Mouse (Mus musculus): ENCODE measurements around the gene Crocc. TPM values are rescaled to one million over a fixed set of nuclear protein-coding genes. Genes with fewer than 3 reads are reported as not detected.
A peak's percentile ranks its signal among the peaks of the same experiment; 100 is the strongest.

Gene Crocc
- polyA plus RNA-seq, 1 experiment from 2014 or later: 5.4 TPM

DNA sequence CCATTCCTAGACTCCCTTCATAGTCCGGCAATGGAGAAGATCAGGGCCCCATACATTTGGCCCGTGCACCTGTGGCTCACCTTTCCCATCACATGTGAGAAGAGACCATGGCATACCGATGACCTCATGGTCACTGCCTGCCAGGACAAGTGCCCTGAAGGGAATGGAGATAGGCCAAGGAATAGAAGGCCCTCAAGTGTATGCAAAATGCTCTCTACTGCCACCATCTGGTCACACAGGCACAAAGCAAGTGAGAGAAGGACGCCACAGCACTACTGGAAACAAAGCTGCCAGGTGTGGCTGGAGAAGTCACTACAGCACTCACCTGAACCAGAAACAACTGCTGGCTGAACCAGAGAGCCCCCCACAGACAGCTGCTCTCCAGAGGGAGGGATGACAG is 9.4 kb upstream of the Crocc start:
- Histone ChIP-seq H3K36me3 (replicated peaks; ENCODE audit: control insufficient read depth, insufficient read depth) (peaks cover 91% of the 10 kb centered on the region), H3K27me3 (ENCODE audit: control insufficient read depth, insufficient read depth, low read length) (no peaks in the 10 kb centered on the region), H3K4me3 (replicated peaks; ENCODE audit: low read length) (no peak overlapping the region), H3K4me1 (replicated peaks; ENCODE audit: control insufficient read depth, insufficient read depth, low read length) (peaks cover 3% of the 10 kb centered on the region; the same call in 1 of the 2 replicates), H3K4me2 (replicated peaks) (no peak overlapping the region), H3K9me3 (ENCODE audit: control insufficient read depth, low read length) (no peaks in the 10 kb centered on the region), H3K9ac (no peak overlapping the region; the same call in 1 of the 2 replicates), H3K27ac (no peak overlapping the region)
- no peak for ATAC-seq (ENCODE audit: low FRiP score)
- 57% methylated on average over 4 of the region's 4 CpGs for WGBS
- DNase-seq (ENCODE audit: low spot score): peak; percentile 75

DNA sequence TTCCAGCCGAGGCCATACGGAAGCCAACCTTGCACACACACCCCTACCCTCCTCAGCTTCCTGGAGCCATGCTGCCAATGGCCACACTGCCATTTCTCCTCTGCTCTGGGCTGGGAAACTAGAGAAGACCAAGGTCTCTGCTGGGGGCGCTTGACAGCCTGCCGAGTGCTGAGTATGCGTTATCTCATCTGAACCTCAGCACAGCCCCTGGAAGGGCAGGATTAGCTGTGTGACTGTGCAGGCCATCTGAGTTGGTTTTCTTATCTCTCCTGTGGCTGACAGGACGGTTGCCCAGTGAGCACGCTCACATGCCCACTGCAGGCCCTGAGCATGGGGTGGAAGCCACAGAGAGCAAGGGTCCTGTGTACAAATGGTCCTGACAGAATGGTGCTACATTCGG is 8.3 kb upstream of the Crocc start:
- H3K4me3 ChIP-seq (replicated peaks; ENCODE audit: low read length): no peak overlapping the region
- DNase-seq (ENCODE audit: low spot score) (no peak), ATAC-seq (ENCODE audit: low FRiP score) (no peak)
- H3K9ac ChIP-seq: no peak overlapping the region
- no peaks in the 10 kb centered on the region for H3K27me3 ChIP-seq (ENCODE audit: control insufficient read depth, insufficient read depth, low read length)
- no peak overlapping the region for H3K27ac ChIP-seq
- no peaks in the 10 kb centered on the region for H3K9me3 ChIP-seq (ENCODE audit: control insufficient read depth, low read length)
- H3K36me3 ChIP-seq (replicated peaks; ENCODE audit: control insufficient read depth, insufficient read depth): peaks cover 82% of the 10 kb centered on the region
- H3K4me1 ChIP-seq (replicated peaks; ENCODE audit: control insufficient read depth, insufficient read depth, low read length): peaks cover 3% of the 10 kb centered on the region; the same call in 1 of the 2 replicates
- no peak overlapping the region for H3K4me2 ChIP-seq (replicated peaks)
- WGBS: 95% methylated on average over 8 of the region's 8 CpGs

DNA sequence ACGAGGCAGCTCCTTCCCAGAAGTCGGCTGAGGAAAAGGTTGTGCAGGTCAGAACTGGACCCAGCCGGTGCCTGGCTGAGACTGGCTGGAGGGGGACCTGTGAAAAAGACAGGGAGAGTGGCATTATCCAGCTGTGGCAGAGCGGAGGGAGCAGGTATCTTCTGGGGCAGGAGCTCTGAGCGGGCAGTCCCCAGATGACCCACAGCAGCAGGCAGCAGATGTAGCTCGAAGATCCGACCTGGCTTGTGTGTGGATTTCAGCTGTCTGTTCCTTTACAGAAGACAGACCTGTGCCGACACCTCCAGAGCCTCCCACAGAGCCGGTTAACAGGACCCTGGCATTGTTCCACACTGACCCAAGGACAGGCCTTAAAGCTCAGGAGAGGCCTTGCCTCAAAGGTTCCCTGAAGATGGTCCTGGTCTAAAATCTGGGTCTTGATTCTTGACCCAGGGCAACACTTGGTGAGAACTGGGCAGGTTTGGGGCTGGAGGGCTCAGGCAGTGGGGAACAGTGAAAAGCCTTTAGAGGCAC is 7.2 kb upstream of the Crocc start:
- ATAC-seq (ENCODE audit: low FRiP score) (no peak), DNase-seq (ENCODE audit: low spot score) (no peak)
- Histone ChIP-seq H3K36me3 (replicated peaks; ENCODE audit: control insufficient read depth, insufficient read depth) (peaks cover 71% of the 10 kb centered on the region), H3K27me3 (ENCODE audit: control insufficient read depth, insufficient read depth, low read length) (no peaks in the 10 kb centered on the region), H3K4me1 (replicated peaks; ENCODE audit: control insufficient read depth, insufficient read depth, low read length) (0 out of 2 replicates have a peak, but pooled peaks cover 3% of the 10 kb centered on the region), H3K9ac (no peak overlapping the region), H3K9me3 (ENCODE audit: control insufficient read depth, low read length) (no peaks in the 10 kb centered on the region), H3K4me3 (replicated peaks; ENCODE audit: low read length) (no peak overlapping the region), H3K4me2 (replicated peaks) (no peak overlapping the region), H3K27ac (peak overlapping the region; percentile 69; the same call in 1 of the 2 replicates)
- WGBS: 78% methylated on average over 9 of the region's 9 CpGs

DNA sequence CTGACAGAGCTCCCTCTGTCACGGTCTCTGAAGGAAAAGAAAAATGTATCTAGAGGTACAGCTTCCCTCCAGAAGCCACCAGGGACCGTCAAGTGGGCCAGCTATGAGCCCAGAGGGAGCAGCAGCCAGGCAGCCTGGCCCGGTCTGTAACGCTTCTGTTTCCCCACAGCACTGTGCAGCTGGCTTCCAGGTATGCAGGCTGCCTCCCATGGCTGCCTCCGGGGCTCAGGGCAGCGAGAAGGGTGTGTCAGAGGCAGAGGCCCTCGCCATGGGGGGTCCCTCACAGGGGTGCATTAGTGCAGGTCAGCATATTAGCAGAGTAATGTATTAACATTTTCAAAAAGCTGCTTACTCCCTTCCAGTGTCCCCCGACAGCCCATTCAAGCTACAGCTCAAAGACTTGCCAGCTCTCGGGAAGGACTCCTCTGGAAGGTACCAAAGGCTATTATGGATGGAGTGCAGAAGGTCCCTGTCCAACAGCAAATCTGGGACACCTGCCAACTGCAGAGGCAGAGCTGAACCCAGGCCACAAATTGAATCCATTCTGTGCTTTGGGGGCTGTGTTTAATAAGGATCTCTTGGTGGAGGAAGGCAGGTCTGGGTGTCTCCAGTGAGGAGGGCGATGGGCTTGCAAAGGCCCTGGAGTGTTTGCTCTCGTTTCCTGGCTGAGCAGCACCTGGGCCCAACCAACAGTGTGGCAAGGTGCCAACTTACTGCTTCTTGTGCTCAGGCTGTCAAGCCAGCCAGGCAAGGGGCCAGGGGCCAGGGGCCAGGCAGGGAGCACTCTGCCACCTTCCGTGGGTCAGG is 6.6 kb upstream of the Crocc start:
- Histone ChIP-seq H3K36me3 (replicated peaks; ENCODE audit: control insufficient read depth, insufficient read depth) (peaks cover 64% of the 10 kb centered on the region), H3K27me3 (ENCODE audit: control insufficient read depth, insufficient read depth, low read length) (no peaks in the 10 kb centered on the region), H3K4me1 (replicated peaks; ENCODE audit: control insufficient read depth, insufficient read depth, low read length) (0 out of 2 replicates have a peak, but pooled peaks cover 3% of the 10 kb centered on the region), H3K9ac (no peak overlapping the region; the same call in 1 of the 2 replicates), H3K4me3 (replicated peaks; ENCODE audit: low read length) (no peak overlapping the region), H3K4me2 (replicated peaks) (no peak overlapping the region), H3K9me3 (ENCODE audit: control insufficient read depth, low read length) (no peaks in the 10 kb centered on the region), H3K27ac (peak overlapping the region; percentile 69)
- 75% methylated on average over 12 of the region's 12 CpGs for WGBS
- no peak for DNase-seq (ENCODE audit: low spot score)
- no peak for ATAC-seq (ENCODE audit: low FRiP score)

DNA sequence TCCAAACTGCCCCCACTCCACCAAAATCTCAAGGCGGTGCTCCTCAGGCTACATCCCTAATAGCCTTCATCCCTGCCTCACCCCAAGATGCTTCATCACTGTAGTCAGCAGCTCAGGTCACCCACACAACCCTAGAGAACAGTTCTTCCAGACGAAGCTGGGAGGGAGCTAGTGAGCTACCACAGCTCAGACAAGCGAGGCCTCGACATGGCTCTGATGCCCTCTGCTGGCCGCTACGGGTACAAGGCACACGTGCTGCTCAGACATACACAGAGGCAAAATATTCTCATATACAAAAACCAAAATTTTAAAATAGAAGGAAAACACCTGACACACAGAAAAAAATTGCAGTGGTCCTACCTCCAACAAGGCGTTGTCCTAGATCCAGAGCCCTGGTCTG is 4.8 kb upstream of the Crocc start:
- DNase-seq (ENCODE audit: low spot score) (peak; percentile 89), ATAC-seq (ENCODE audit: low FRiP score) (no peak)
- H3K27ac ChIP-seq: 0 out of 2 replicates have a peak overlapping the region, but pooled peaks have one; percentile 43

DNA sequence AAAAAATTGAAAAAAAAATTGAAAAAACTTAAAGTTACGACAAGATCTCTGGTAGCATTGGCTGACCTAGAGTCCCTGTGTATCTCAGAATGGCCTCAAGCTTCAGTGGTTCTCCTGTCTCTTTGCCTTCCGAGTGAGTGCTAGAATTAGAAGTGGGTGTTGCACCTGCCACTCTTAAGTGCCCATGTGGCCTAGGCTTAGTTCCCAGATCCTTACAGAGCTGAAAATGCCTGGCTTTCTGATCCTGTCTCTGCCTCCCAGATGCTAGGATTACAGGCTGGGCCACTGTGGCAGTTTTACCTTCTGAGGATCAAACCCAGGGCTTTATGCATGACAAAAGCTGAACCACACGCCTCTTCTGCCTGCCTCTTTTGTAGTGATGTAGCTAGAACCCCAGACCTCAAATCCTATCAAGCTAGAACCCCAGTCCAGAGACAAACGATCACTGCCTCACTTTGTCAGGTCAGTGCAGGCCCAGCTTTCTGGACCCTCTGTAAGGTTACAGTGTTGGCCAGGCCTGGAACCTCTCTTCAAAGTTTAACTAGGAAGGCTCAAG is 3.8 kb upstream of the Crocc start:
- H3K36me3 ChIP-seq (replicated peaks; ENCODE audit: control insufficient read depth, insufficient read depth): peaks cover 39% of the 10 kb centered on the region
- DNase-seq (ENCODE audit: low spot score): no peak
- H3K27me3 ChIP-seq (ENCODE audit: control insufficient read depth, insufficient read depth, low read length): no peaks in the 10 kb centered on the region
- no peaks in the 10 kb centered on the region for H3K9me3 ChIP-seq (ENCODE audit: control insufficient read depth, low read length)
- no peak for ATAC-seq (ENCODE audit: low FRiP score)
- H3K4me2 ChIP-seq (replicated peaks): no peak overlapping the region
- H3K27ac ChIP-seq: no peak overlapping the region
- peaks cover 10% of the 10 kb centered on the region; the same call in 1 of the 2 replicates for H3K4me1 ChIP-seq (replicated peaks; ENCODE audit: control insufficient read depth, insufficient read depth, low read length)
- no peak overlapping the region for H3K4me3 ChIP-seq (replicated peaks; ENCODE audit: low read length)
- no peak overlapping the region for H3K9ac ChIP-seq
- WGBS: 82% methylated on average over 4 of the region's 4 CpGs

More for the DNA sequence above, 4.8 kb upstream of the Crocc start:
- H3K4me3 ChIP-seq (replicated peaks; ENCODE audit: low read length): no peak overlapping the region
- no peaks in the 10 kb centered on the region for H3K9me3 ChIP-seq (ENCODE audit: control insufficient read depth, low read length)
- 5% methylated on average over 8 of the region's 8 CpGs for WGBS
- H3K4me2 ChIP-seq (replicated peaks): no peak overlapping the region
- peaks cover 3% of the 10 kb centered on the region; the same call in 1 of the 2 replicates for H3K4me1 ChIP-seq (replicated peaks; ENCODE audit: control insufficient read depth, insufficient read depth, low read length)
- peaks cover 49% of the 10 kb centered on the region for H3K36me3 ChIP-seq (replicated peaks; ENCODE audit: control insufficient read depth, insufficient read depth)
- H3K27me3 ChIP-seq (ENCODE audit: control insufficient read depth, insufficient read depth, low read length): no peaks in the 10 kb centered on the region
- H3K9ac ChIP-seq: no peak overlapping the region

DNA sequence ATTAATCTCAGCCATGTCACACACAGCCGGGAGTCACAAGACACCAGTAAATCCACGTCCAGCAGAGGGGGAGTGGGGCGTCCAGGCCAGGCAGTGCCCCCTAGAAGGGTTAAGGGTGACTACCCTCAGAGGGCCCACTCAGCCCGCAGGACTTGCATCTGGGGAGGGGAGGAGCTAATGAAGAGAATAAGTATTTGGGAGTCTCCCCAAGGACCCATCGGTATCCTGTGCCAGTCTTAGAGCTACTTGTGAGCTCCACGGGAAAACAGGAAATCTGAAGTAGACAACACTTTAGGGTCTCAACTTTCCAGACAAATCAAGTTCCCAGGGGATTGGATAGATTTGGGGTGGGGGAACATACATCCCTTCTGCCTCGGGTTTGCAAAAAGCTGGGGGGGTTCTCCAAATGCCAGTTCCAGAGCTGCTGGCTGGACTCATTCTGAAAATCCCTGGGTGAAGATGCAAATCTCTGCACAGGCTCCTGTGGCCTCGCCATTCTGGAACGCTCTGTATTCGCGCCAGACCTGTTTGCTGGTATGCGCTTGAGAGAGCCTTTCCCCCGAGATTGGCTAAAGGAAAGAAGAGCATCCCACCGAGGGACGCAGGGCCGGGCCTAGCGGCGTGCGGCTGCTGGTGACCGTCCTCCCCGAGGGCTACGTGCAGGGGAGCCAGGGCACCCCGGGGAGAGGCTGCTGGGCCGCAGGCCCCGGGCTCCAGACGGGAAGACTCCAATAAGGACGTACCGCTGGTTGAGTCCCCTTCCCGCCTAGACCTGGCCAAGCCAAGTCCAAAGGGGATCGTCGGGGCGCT is 529 bp downstream of the Crocc start:
- ATAC-seq (ENCODE audit: low FRiP score) (no peak; the same call in 1 of the 2 replicates), DNase-seq (ENCODE audit: low spot score) (no peak)
- no peaks in the 10 kb centered on the region for H3K27me3 ChIP-seq (ENCODE audit: control insufficient read depth, insufficient read depth, low read length)
- peak overlapping the region; percentile 72 for H3K9ac ChIP-seq
- whole genome bisulfite sequencing: under 1% methylated on average over 32 of the region's 32 CpGs
- no peaks in the 10 kb centered on the region; the same call in 1 of the 2 replicates for H3K36me3 ChIP-seq (replicated peaks; ENCODE audit: control insufficient read depth, insufficient read depth)
- H3K4me1 ChIP-seq (replicated peaks; ENCODE audit: control insufficient read depth, insufficient read depth, low read length): peaks cover 12% of the 10 kb centered on the region; the same call in 1 of the 2 replicates
- peak overlapping the region; percentile 70 for H3K4me2 ChIP-seq (replicated peaks)
- H3K9me3 ChIP-seq (ENCODE audit: control insufficient read depth, low read length): no peaks in the 10 kb centered on the region
- H3K27ac ChIP-seq: peak overlapping the region; percentile 93
- peak overlapping the region; percentile 51 for H3K4me3 ChIP-seq (replicated peaks; ENCODE audit: low read length)

DNA sequence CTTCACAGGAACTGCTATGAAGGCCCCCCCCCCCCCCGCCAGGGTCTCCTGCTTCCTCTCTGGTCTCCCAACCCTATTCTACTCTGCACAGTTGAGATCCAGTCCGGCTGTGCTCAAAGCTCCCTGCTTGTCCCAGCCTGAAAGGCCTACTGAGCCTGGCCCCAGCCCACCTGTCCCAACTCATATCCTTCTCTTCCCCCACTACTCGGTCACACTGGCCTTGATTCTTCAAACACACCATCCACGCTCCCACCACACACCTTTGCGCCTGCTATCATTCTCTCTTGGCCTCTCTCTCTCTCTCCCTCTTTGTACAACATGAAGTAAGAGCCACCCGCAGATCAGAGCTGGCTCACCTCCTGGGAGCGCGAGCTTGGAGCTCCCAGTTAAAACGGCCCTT is 1.5 kb downstream of the Crocc start:
- H3K36me3 ChIP-seq (replicated peaks; ENCODE audit: control insufficient read depth, insufficient read depth): no peaks in the 10 kb centered on the region; the same call in 1 of the 2 replicates
- no peak overlapping the region; the same call in 1 of the 2 replicates for H3K4me2 ChIP-seq (replicated peaks)
- H3K4me1 ChIP-seq (replicated peaks; ENCODE audit: control insufficient read depth, insufficient read depth, low read length): peaks cover 16% of the 10 kb centered on the region
- no peak overlapping the region for H3K4me3 ChIP-seq (replicated peaks; ENCODE audit: low read length)
- no peaks in the 10 kb centered on the region for H3K9me3 ChIP-seq (ENCODE audit: control insufficient read depth, low read length)
- WGBS: 82% methylated on average over 9 of the region's 9 CpGs
- H3K27me3 ChIP-seq (ENCODE audit: control insufficient read depth, insufficient read depth, low read length): no peaks in the 10 kb centered on the region
- ATAC-seq (ENCODE audit: low FRiP score) (no peak), DNase-seq (ENCODE audit: low spot score) (no peak)
- 0 out of 2 replicates have a peak overlapping the region, but pooled peaks have one; percentile 20 for H3K9ac ChIP-seq
- no peak overlapping the region; the same call in 1 of the 2 replicates for H3K27ac ChIP-seq
